Mouse (Mus musculus): ENCODE measurements around the gene Cyp46a1. TPM values are rescaled to one million over a fixed set of nuclear protein-coding genes. Genes with fewer than 3 reads are reported as not detected.

The Cyp46a1 gene
- polyA plus RNA-seq (2015; fragmentation: Nextera tagmentation; extraction: Ambion mirVana), result 3.8 and 4.1 TPM in 2 replicates

DNA sequence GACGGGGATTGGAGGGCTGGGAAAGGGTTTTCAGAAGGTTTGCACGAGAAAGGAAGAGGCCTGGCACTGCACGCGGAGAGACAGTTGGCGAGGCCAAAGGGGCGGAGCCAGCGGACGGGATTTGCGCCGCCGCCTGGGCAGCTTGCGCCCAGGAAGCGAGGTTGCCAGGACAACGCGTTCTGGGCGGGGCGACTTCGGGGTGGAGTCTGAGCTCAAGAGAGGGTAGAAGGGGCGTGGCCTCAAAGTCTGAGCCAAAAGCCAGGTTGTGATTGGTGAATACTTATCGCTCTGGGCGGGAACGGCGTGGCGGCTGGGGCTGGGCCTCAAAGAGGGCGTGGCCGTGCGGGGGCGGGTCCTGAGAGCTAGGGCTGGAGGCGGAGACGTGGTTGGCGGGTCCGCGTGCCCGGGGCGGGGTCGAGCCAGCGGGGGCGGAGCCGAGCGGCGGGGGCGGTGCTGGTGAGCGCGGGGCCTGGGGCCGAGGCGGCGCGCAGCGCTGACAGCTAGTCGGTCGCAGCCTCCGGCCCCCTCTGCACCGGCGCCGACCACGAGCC lies at the start of gene Cyp46a1:
Cyp46a1 (plus strand) TSS at position 487 of the 551 bp plus-strand sequence.

GRCm38 (mm10) chr12:108305812-108306794 lies 28.1 kb upstream of the Cyp46a1 start, which contains the start of gene Hhipl1:
TSS of gene Hhipl1 (plus strand) at chr12:108306270.

GRCm38 (mm10) chr12:108370596-108371428 lies 36.6 kb downstream of the Cyp46a1 start, which contains the start of gene Eml1:
TSS of gene Eml1 (plus strand) at chr12:108370957.

Other genes starting within 250 kb of the Cyp46a1 start
- gene Setd3, start 155.1 kb upstream of the Cyp46a1 start, polyA plus RNA-seq (2015; fragmentation: Nextera tagmentation; extraction: Ambion mirVana), result 76.5 and 89.3 TPM in 2 replicates
- 2.2 and 2.4 TPM in 2 replicates for gene Ccnk, start 154.8 kb upstream of the Cyp46a1 start, polyA plus RNA-seq (2015; fragmentation: Nextera tagmentation; extraction: Ambion mirVana)
- 3.8 and 4.5 TPM in 2 replicates for gene Ccdc85c, start 59.0 kb upstream of the Cyp46a1 start, polyA plus RNA-seq (2015; fragmentation: Nextera tagmentation; extraction: Ambion mirVana)
- gene Hhipl1, start 28.1 kb upstream of the Cyp46a1 start, polyA plus RNA-seq (2015; fragmentation: Nextera tagmentation; extraction: Ambion mirVana), result 0.47 and 0.65 TPM in 2 replicates
- gene Eml1, start 36.6 kb downstream of the Cyp46a1 start, polyA plus RNA-seq (2015; fragmentation: Nextera tagmentation; extraction: Ambion mirVana), result 39.0 and 52.1 TPM in 2 replicates
- gene Evl, start 220.3 kb downstream of the Cyp46a1 start, polyA plus RNA-seq (2015; fragmentation: Nextera tagmentation; extraction: Ambion mirVana), result 36.7 and 52.1 TPM in 2 replicates

All from adrenal gland, postnatal 0 days (tissue).